ENCODE assay signal across 30 mouse cellular contexts in genomic region chr9:52077692-52078091, GRCm38 (mm10).
"Had no signal": no experiment of that assay in that cellular context is flagged by ENCODE, and none has a peak within 500 bp of the region (broad histone marks: within the 10 kb centered on the region; RNA-seq: fewer than 3 reads in every experiment).

No protein-coding gene starts in this region.

- H3K9ac ChIP-seq: limb, embryonic 12.5 days; limb, embryonic 13.5 days; limb, embryonic 15.5 days; liver, embryonic 12.5 days; liver, embryonic 13.5 days; liver, embryonic 14.5 days; liver, embryonic 15.5 days; liver, postnatal 0 days; lung, embryonic 14.5 days; lung, embryonic 15.5 days; midbrain, embryonic 12.5 days; midbrain, embryonic 13.5 days; midbrain, embryonic 15.5 days; neural tube, embryonic 12.5 days had no signal

- H3K4me2 ChIP-seq: limb, embryonic 12.5 days; limb, embryonic 13.5 days; limb, embryonic 15.5 days; liver, embryonic 11.5 days; liver, embryonic 12.5 days; liver, embryonic 13.5 days; liver, embryonic 15.5 days; lung, embryonic 14.5 days; lung, embryonic 15.5 days; midbrain, embryonic 11.5 days; midbrain, embryonic 12.5 days; midbrain, embryonic 13.5 days; midbrain, embryonic 15.5 days; neural tube, embryonic 12.5 days had no signal

- H3K4me1 ChIP-seq: limb, embryonic 10.5 days; limb, embryonic 12.5 days; limb, embryonic 13.5 days; limb, embryonic 15.5 days; liver, embryonic 12.5 days; liver, embryonic 13.5 days; liver, embryonic 15.5 days; lung, embryonic 15.5 days; midbrain, embryonic 10.5 days; midbrain, embryonic 12.5 days; midbrain, embryonic 13.5 days; midbrain, embryonic 15.5 days; neural tube, embryonic 12.5 days had no signal

- H3K27ac ChIP-seq: limb, embryonic 10.5 days; limb, embryonic 12.5 days; limb, embryonic 13.5 days; limb, embryonic 15.5 days; liver, embryonic 12.5 days; liver, embryonic 13.5 days; liver, embryonic 14.5 days; liver, embryonic 15.5 days; lung, embryonic 15.5 days; macrophage; midbrain, embryonic 10.5 days; midbrain, embryonic 12.5 days; midbrain, embryonic 13.5 days; midbrain, embryonic 15.5 days; neural tube, embryonic 12.5 days had no signal

- H3K27me3 ChIP-seq: limb, embryonic 12.5 days; limb, embryonic 13.5 days; limb, embryonic 15.5 days; liver, embryonic 12.5 days; liver, embryonic 13.5 days; liver, embryonic 15.5 days; lung, embryonic 15.5 days; megakaryocyte, embryonic 14.5 days; midbrain, embryonic 12.5 days; midbrain, embryonic 13.5 days; midbrain, embryonic 15.5 days; neural tube, embryonic 12.5 days had no signal

- DNase-seq: left cerebral cortex, postnatal 4 days; liver; liver, embryonic 13.5 days; liver, postnatal 0 days; lung, adult 18-20 months; lung, adult 2 months; lung, embryonic 14.5 days; lung, postnatal 10 days; lung, postnatal 14 days; lung, postnatal 36 days; lung, postnatal 4 days; midbrain, embryonic 14.5 days had no signal

- H3K9me3 ChIP-seq: limb, embryonic 10.5 days; limb, embryonic 12.5 days; limb, embryonic 13.5 days; limb, embryonic 15.5 days; liver, embryonic 12.5 days; liver, embryonic 13.5 days; liver, embryonic 15.5 days; lung, embryonic 15.5 days; megakaryocyte, embryonic 14.5 days; midbrain, embryonic 10.5 days; midbrain, embryonic 12.5 days; midbrain, embryonic 13.5 days; midbrain, embryonic 15.5 days; neural tube, embryonic 12.5 days had no signal

- H3K4me3 ChIP-seq: limb, embryonic 10.5 days; limb, embryonic 12.5 days; limb, embryonic 13.5 days; limb, embryonic 15.5 days; liver, embryonic 12.5 days; liver, embryonic 13.5 days; liver, embryonic 15.5 days; lung, embryonic 15.5 days; megakaryocyte, embryonic 14.5 days; midbrain, embryonic 10.5 days; midbrain, embryonic 12.5 days; midbrain, embryonic 13.5 days; midbrain, embryonic 15.5 days; myocyte; neural tube, embryonic 12.5 days had no signal
